17 mouse cellular contexts compared by ENCODE assay signal in the genomic region with DNA sequence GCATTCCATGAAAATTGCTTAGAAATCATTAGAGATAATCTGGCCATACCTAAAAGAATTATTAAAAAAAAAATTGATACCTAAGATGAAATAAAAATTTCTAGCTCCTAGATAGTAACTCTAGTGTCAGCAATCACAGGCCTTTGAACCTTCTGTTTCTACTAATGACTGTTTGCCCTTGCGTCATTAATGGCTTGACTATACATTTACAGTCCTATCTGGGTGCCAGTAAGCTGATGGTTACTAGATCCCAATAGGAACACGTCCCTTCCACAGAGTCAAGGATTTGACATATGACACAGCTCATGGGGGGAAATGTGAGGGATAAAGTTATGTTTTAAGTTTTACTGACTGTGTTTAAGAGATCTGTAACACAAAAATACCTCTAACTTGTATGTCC.
"Had no signal": no experiment of that assay in that cellular context is flagged by ENCODE, and none has a peak within 500 bp of the region (broad histone marks: within the 10 kb centered on the region; RNA-seq: fewer than 3 reads in every experiment).

No protein-coding gene starts in this region.

- H3K4me1 ChIP-seq: neural tube, embryonic 12.5 days; neural tube, embryonic 13.5 days; neural tube, embryonic 15.5 days; stomach, embryonic 15.5 days had no signal

- H3K9me3 ChIP-seq: neural tube, embryonic 12.5 days; neural tube, embryonic 13.5 days; neural tube, embryonic 15.5 days; stomach, embryonic 15.5 days had no signal

- H3K9ac ChIP-seq: neural tube, embryonic 12.5 days; neural tube, embryonic 13.5 days; neural tube, embryonic 15.5 days; stomach, embryonic 15.5 days had no signal

- H3K4me2 ChIP-seq: neural tube, embryonic 12.5 days; neural tube, embryonic 13.5 days; neural tube, embryonic 15.5 days; stomach, embryonic 15.5 days had no signal

- H3K36me3 ChIP-seq: neural tube, embryonic 12.5 days; neural tube, embryonic 13.5 days; neural tube, embryonic 15.5 days; stomach, embryonic 15.5 days had no signal

- DNase-seq: retina, postnatal 1 day; right cerebral cortex, adult 18-20 months; right cerebral cortex, postnatal 14 days; right cerebral cortex, postnatal 25 days; right cerebral cortex, postnatal 4 days; spleen, adult 18-20 months; thymus, adult 18-20 months; thymus, adult 2 months; thymus, postnatal 14 days; thymus, postnatal 25 days; thymus, postnatal 36 days; thymus, postnatal 4 days had no signal

- H3K27me3 ChIP-seq: neural tube, embryonic 12.5 days; neural tube, embryonic 13.5 days; neural tube, embryonic 15.5 days; stomach, embryonic 15.5 days had no signal

- H3K4me3 ChIP-seq: neural tube, embryonic 12.5 days; neural tube, embryonic 13.5 days; neural tube, embryonic 15.5 days; stomach, embryonic 15.5 days had no signal

- H3K27ac ChIP-seq: neural tube, embryonic 12.5 days; neural tube, embryonic 13.5 days; neural tube, embryonic 15.5 days; stomach, embryonic 15.5 days; stomach, postnatal 0 days had no signal
